Mouse (Mus musculus) small intestine, adult 2 months (tissue): ENCODE data around the gene Arid5b. TPM values are rescaled to one million over a fixed set of nuclear protein-coding genes. Genes with fewer than 3 reads are reported as not detected.

Experiments
- H3K27ac ChIP-seq: fragments of 200-500 bp; 2 replicates; pipeline ENCODE4 v1.5.1; 2012; ENCODE audit warnings: low read depth, low read length, control low read depth, inconsistent platforms; ENCODE audit not compliant: insufficient read depth
- H3K27me3 ChIP-seq: fragments of 200-500 bp; 2 replicates; pipeline ENCODE4 v1.6.1; 2012; ENCODE audit warnings: mild to moderate bottlenecking, moderate library complexity, low read length, inconsistent platforms; ENCODE audit not compliant: control insufficient read depth, insufficient read depth
- H3K36me3 ChIP-seq: fragments of 200-500 bp; 2 replicates; pipeline ENCODE4 v1.6.1; 2012; ENCODE audit warnings: mild to moderate bottlenecking, low read length, control low read depth, inconsistent platforms; ENCODE audit not compliant: control insufficient read depth, insufficient read depth
- H3K4me1 ChIP-seq: fragments of 200-500 bp; 2 replicates; pipeline ENCODE4 v1.6.1; 2012; ENCODE audit warnings: low read length, inconsistent platforms, mixed read lengths; ENCODE audit not compliant: control insufficient read depth, insufficient read depth, insufficient read length
- H3K4me3 ChIP-seq: fragments of 200-500 bp; 2 replicates; pipeline ENCODE4 v1.5.1; 2012; ENCODE audit warnings: low read depth, mild to moderate bottlenecking, control low read depth, inconsistent platforms, low read length, moderate library complexity
- CTCF ChIP-seq: fragments of 200-500 bp; IDR thresholded peaks from 2 replicates; pipeline ENCODE4 v1.5.1; 2012; ENCODE audit warnings: low read depth, mild to moderate bottlenecking, control low read depth, inconsistent platforms, low read length, moderate library complexity, mixed read lengths; ENCODE audit not compliant: insufficient replicate concordance, insufficient read length; ENCODE audit errors: extremely low read depth
- POLR2A ChIP-seq: fragments of 200-500 bp; IDR thresholded peaks from 2 replicates; pipeline ENCODE4 v1.6.1; 2012; ENCODE audit warnings: low read depth, mild to moderate bottlenecking, control low read depth, inconsistent platforms, low read length, moderate library complexity
- WGBS: fragments of 180-500 bp; shearing (Covaris S2); methylation state at CpG from one replicate; pipeline ENCODE4 v1.1.7; 2018; 5-methylcytosine and 5-hydroxymethylcytosine counted together
- polyA plus RNA-seq: library from polyadenylated mRNA; depleted of rRNA; stranded (reverse); fragments of >200 nt; gene quantifications from 2 replicates; pipeline ENCODE4 v1.2.3, GENCODE M21; 2012

Arid5b gene
- polyA plus RNA-seq, 1 experiment, result 3.3 TPM

GRCm38 (mm10) chr10:68052307-68052706, 226.2 kb downstream of the Arid5b start:
- no peaks in the 10 kb centered on the region for H3K4me1 ChIP-seq
- no peak for TF ChIP-seq CTCF
- no peak for TF ChIP-seq POLR2A
- 90% methylated on average over 8 of the region's 8 CpGs for WGBS

GRCm38 (mm10) chr10:68051316-68051933, 227.1 kb downstream of the Arid5b start:
- WGBS, result 91% methylated on average over 14 of the region's 14 CpGs
- no peak overlapping the region for H3K27ac ChIP-seq
- no peaks in the 10 kb centered on the region for H3K27me3 ChIP-seq
- H3K4me3 ChIP-seq, result no peak overlapping the region
- H3K36me3 ChIP-seq, result no peaks in the 10 kb centered on the region
- no peak for TF ChIP-seq CTCF
- no peak for TF ChIP-seq POLR2A
- no peaks in the 10 kb centered on the region for H3K4me1 ChIP-seq

More at GRCm38 (mm10) chr10:68052307-68052706, 226.2 kb downstream of the Arid5b start:
- H3K27me3 ChIP-seq, result no peaks in the 10 kb centered on the region
- H3K4me3 ChIP-seq, result no peak overlapping the region
- H3K36me3 ChIP-seq, result no peaks in the 10 kb centered on the region
- no peak overlapping the region for H3K27ac ChIP-seq

DNA sequence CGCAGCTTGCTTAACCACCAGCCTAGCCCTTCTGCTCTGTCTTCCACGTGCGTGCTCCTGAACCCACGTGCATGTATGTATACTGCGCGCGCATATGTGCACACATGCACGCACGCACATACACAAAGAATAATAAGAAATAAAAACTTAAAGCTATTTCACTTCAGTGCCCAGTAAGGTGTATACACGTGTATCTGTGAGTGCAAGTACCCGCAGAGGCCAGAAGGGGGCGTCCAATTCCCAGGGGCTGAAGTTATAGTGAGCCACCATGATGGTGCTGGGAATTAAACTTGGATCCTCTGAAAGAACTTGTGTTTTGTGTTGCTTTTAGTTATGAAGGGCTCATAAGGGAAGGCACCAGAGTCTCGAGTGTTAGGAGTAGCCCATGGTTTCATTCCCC, 227.7 kb downstream of the Arid5b start:
- no peak overlapping the region for H3K27ac ChIP-seq
- WGBS, result 88% methylated on average over 13 of the region's 13 CpGs

GRCm38 (mm10) chr10:68048641-68049305, 229.8 kb downstream of the Arid5b start:
- Histone ChIP-seq H3K4me3 (no peak overlapping the region), H3K4me1 (no peaks in the 10 kb centered on the region), H3K36me3 (no peaks in the 10 kb centered on the region), H3K27ac (no peak overlapping the region), H3K27me3 (no peaks in the 10 kb centered on the region)
- 67% methylated on average over 8 of the region's 8 CpGs for WGBS
- TF ChIP-seq POLR2A (no peak), CTCF (no peak)

More for the DNA sequence above, 227.7 kb downstream of the Arid5b start:
- H3K4me1 ChIP-seq, result no peaks in the 10 kb centered on the region
- no peaks in the 10 kb centered on the region for H3K27me3 ChIP-seq
- TF ChIP-seq POLR2A (no peak), CTCF (no peak)
- H3K36me3 ChIP-seq, result no peaks in the 10 kb centered on the region
- H3K4me3 ChIP-seq, result no peak overlapping the region

DNA sequence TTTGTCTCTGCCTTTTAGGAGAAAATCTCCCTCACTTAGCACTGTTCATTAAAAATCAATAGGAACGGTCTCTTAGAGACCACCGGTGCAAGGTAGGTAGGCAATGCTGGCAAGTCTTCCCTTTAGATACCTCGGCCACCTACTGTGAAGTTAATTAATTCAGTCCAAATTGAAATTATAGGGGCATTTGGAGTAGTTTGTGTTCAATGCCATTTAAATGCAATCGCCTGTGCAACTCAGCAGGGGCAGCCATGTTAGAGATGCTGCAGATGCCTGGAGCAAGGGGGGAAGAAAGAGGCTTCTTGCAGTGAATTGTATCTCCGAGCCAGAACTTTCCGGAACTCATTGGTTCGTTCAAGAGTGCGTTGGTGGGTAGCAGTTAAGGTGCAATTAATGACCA, 233.7 kb downstream of the Arid5b start:
- H3K27me3 ChIP-seq, result no peaks in the 10 kb centered on the region
- 96% methylated on average over 8 of the region's 8 CpGs for WGBS
- no peaks in the 10 kb centered on the region for H3K4me1 ChIP-seq
- no peaks in the 10 kb centered on the region for H3K36me3 ChIP-seq
- H3K4me3 ChIP-seq, result no peak overlapping the region
- no peak overlapping the region for H3K27ac ChIP-seq
- TF ChIP-seq CTCF (no peak), POLR2A (no peak)

DNA sequence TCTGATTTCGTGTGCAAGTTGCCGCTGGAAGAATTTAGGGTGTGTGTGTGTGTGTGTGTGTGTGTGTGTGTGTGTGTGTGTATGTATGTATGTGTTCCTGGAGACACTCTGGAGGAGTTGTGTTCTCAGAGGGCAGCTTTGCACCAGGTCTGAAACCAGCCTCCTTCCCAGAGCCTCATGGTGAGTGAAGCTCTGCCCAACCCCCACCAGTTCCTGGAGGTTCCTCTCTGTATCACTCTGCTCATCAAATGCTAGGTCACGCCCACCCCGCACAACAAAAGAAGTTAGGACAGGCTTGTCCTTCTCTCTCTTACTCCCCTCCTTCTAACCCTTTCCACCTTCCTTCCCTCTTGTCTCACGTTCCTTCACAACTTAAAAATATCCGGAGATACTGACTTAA, 234.6 kb downstream of the Arid5b start:
- Histone ChIP-seq H3K27me3 (no peaks in the 10 kb centered on the region), H3K36me3 (no peaks in the 10 kb centered on the region), H3K4me3 (no peak overlapping the region), H3K27ac (no peak overlapping the region), H3K4me1 (no peaks in the 10 kb centered on the region)
- 70% methylated on average over 6 of the region's 6 CpGs for WGBS
- no peak for TF ChIP-seq CTCF
- no peak for TF ChIP-seq POLR2A
